Mouse (Mus musculus): ENCODE data around the gene Dcaf4. TPM values are rescaled to one million over a fixed set of nuclear protein-coding genes. Genes with fewer than 3 reads are reported as not detected.

Dcaf4 gene
- polyA plus RNA-seq, 1 experiment from 2014 or later: 35.7 TPM

DNA sequence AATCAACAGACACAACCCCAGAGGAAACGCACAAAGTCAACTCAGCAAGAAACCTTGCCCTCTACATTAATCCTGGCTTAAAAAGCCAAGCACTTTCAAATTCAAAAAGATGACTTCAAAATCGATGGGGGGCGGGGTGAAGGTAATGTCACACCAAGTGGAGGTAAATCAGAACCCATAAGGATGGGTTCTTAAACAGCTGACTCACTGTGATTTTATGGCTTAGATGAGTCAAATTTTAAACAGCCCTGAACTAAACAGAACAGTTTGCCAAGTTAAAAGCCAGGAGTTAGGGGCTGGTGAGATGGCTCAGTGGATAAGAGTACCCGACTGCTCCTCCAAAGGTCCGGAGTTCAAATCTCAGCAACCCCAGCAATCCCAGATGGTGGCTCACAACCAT lies 66.4 kb downstream of the Dcaf4 start:
- H3K36me3 ChIP-seq (ENCODE audit: control insufficient read depth, insufficient read depth, low read length): peaks cover 31% of the 10 kb centered on the region
- no peak for ATAC-seq (ENCODE audit: insufficient number of reproducible peaks, insufficient read depth, low FRiP score, low read depth)
- no peaks in the 10 kb centered on the region for H3K9me3 ChIP-seq (ENCODE audit: control insufficient read depth, low read depth, low read length)
- H3K27ac ChIP-seq (ENCODE audit: low read length): no peak overlapping the region
- H3K4me3 ChIP-seq (ENCODE audit: low read depth, low read length): no peak overlapping the region
- H3K27me3 ChIP-seq (ENCODE audit: control insufficient read depth, insufficient read depth, low read length): no peaks in the 10 kb centered on the region
- no peaks in the 10 kb centered on the region for H3K4me1 ChIP-seq (ENCODE audit: control insufficient read depth, insufficient read depth, low read length)
- H3K9ac ChIP-seq (replicated peaks; ENCODE audit: low read depth, low read length): no peak overlapping the region
- H3K4me2 ChIP-seq (replicated peaks; ENCODE audit: low read depth, low read length): no peak overlapping the region
- 93% methylated on average over 5 of the region's 5 CpGs for WGBS

Other genes with a start within 250 kb of the Dcaf4 start
- gene Dpf3, start 32.8 kb upstream of the Dcaf4 start, polyA plus RNA-seq (2014; fragmentation: Nextera tagmentation; extraction: Ambion mirVana): 4.1 and 6.4 TPM in 2 replicates
- gene Zfyve1, start 76.8 kb downstream of the Dcaf4 start, polyA plus RNA-seq (2014; fragmentation: Nextera tagmentation; extraction: Ambion mirVana): 15.9 and 17.5 TPM in 2 replicates
- gene Rbm25, start 110.8 kb downstream of the Dcaf4 start, polyA plus RNA-seq (2014; fragmentation: Nextera tagmentation; extraction: Ambion mirVana): 258 and 285 TPM in 2 replicates
- 77.8 and 83.1 TPM in 2 replicates for gene Psen1, start 167.7 kb downstream of the Dcaf4 start, polyA plus RNA-seq (2014; fragmentation: Nextera tagmentation; extraction: Ambion mirVana)
- 1.4 and 2.2 TPM in 2 replicates for gene Papln, start 243.2 kb downstream of the Dcaf4 start, polyA plus RNA-seq (2014; fragmentation: Nextera tagmentation; extraction: Ambion mirVana)